ENCODE assay signal across 9 mouse cellular contexts in genomic region chr17:12793660-12794406, GRCm38 (mm10). TPM values are rescaled to one million over a fixed set of nuclear protein-coding genes. Genes with fewer than 3 reads are reported as not detected.
DNase-seq lines count a peak whose midpoint lies in the region; ATAC-seq lines count a peak whose summit lies in the region.
"Had no signal": no experiment of that assay in that cellular context is flagged by ENCODE, and none has a peak within 500 bp of the region (broad histone marks: within the 10 kb centered on the region; RNA-seq: fewer than 3 reads in every experiment).

No protein-coding gene starts in this region.

- H3K4me2 ChIP-seq in intestine, embryonic 15.5 days (replicated peaks), result no peak overlapping the region
- H3K4me2 ChIP-seq in liver, embryonic 13.5 days, result no peak overlapping the region
- H3K4me2 ChIP-seq in stomach, embryonic 16.5 days (ENCODE audit: low read depth, low read length), result no peak overlapping the region

- peaks cover 57% of the 10 kb centered on the region for H3K4me1 ChIP-seq in intestine, embryonic 15.5 days (replicated peaks)
- peaks cover 73% of the 10 kb centered on the region for H3K4me1 ChIP-seq in liver, embryonic 13.5 days (replicated peaks)
- peaks cover 59% of the 10 kb centered on the region for H3K4me1 ChIP-seq in stomach, embryonic 16.5 days (ENCODE audit: control insufficient read depth, insufficient read depth, low read length)

- no peak overlapping the region for H3K4me3 ChIP-seq in intestine, embryonic 15.5 days (replicated peaks)
- no peak overlapping the region for H3K4me3 ChIP-seq in liver, embryonic 13.5 days (replicated peaks)
- H3K4me3 ChIP-seq in stomach, embryonic 16.5 days (replicated peaks; ENCODE audit: low read length), result no peak overlapping the region

- peak; percentile 18; the same call in 1 of the 2 replicates for ATAC-seq in intestine, embryonic 15.5 days
- no peak for ATAC-seq in liver, embryonic 13.5 days (ENCODE audit: low read depth)
- peak; percentile 6; the same call in 1 of the 2 replicates for ATAC-seq in stomach, embryonic 16.5 days (ENCODE audit: insufficient read depth, low FRiP score)

- no peaks in the 10 kb centered on the region for H3K36me3 ChIP-seq in intestine, embryonic 15.5 days
- H3K36me3 ChIP-seq in liver, embryonic 13.5 days, result 0 out of 2 replicates have a peak, but pooled peaks cover under 1% of the 10 kb centered on the region
- 0 out of 2 replicates have a peak, but pooled peaks cover under 1% of the 10 kb centered on the region for H3K36me3 ChIP-seq in stomach, embryonic 16.5 days (ENCODE audit: control insufficient read depth, insufficient read depth, low read length)

- H3K27me3 ChIP-seq in intestine, embryonic 15.5 days (replicated peaks), result no peaks in the 10 kb centered on the region
- no peaks in the 10 kb centered on the region for H3K27me3 ChIP-seq in liver, embryonic 13.5 days
- no peaks in the 10 kb centered on the region for H3K27me3 ChIP-seq in stomach, embryonic 16.5 days (ENCODE audit: control insufficient read depth, insufficient read depth, low read length)

- H3K9ac ChIP-seq in intestine, embryonic 15.5 days, result no peak overlapping the region
- no peak overlapping the region for H3K9ac ChIP-seq in liver, embryonic 13.5 days
- peak overlapping the region; percentile 44; the same call in 1 of the 2 replicates for H3K9ac ChIP-seq in stomach, embryonic 16.5 days (ENCODE audit: low read length)

- no peaks in the 10 kb centered on the region for H3K9me3 ChIP-seq in intestine, embryonic 15.5 days
- H3K9me3 ChIP-seq in liver, embryonic 13.5 days (replicated peaks), result no peaks in the 10 kb centered on the region
- H3K9me3 ChIP-seq in stomach, embryonic 16.5 days (replicated peaks; ENCODE audit: control insufficient read depth, low read length), result no peaks in the 10 kb centered on the region
- H3K9me3 ChIP-seq: G1E had no signal

- DNase-seq in layer of hippocampus, adult 9-11 months, result peak; percentile 14
- no peak for DNase-seq in layer of hippocampus, postnatal 36 days
- DNase-seq in cerebellum, adult 18-20 months, result peak; percentile 56 to 57
- DNase-seq in gastrocnemius, postnatal 36 days, result peak; percentile 69 to 82
- no peak for DNase-seq in liver, embryonic 13.5 days
- no peak for DNase-seq in left cerebral cortex, adult 18-20 months (ENCODE audit: low spot score in 2 of 2)

- H3K27ac ChIP-seq in intestine, embryonic 15.5 days, result peak overlapping the region; percentile 73
- H3K27ac ChIP-seq in liver, embryonic 13.5 days, result peak overlapping the region; percentile 43; the same call in 1 of the 2 replicates
- peak overlapping the region; percentile 86 for H3K27ac ChIP-seq in stomach, embryonic 16.5 days (ENCODE audit: low read length)

- intact Hi-C loops in gastrocnemius, postnatal 36 days (cut with DNase I), result no loop called here

- 31% methylated on average over 8 of the region's 8 CpGs for WGBS in intestine, embryonic 15.5 days
- WGBS in liver, embryonic 13.5 days (ENCODE audit: insufficient replicate concordance), result 27% methylated on average over 8 of the region's 8 CpGs
- 26% methylated on average over 8 of the region's 8 CpGs for WGBS in stomach, embryonic 16.5 days

RNA-seq across cellular contexts. Expression of gene Igf2r, which starts 24.4 kb away (rescaled TPM):
- 10 to 100 TPM; 29.0 to 30.9 TPM for total RNA-seq in layer of hippocampus, postnatal 36 days (2021)
- 10 to 100 TPM; 41.0 to 42.8 TPM for total RNA-seq in gastrocnemius, postnatal 36 days (2021)
- 37.5 and 38.9 TPM in 2 replicates for polyA plus RNA-seq in intestine, embryonic 15.5 days (2015; fragmentation: Nextera tagmentation; extraction: Ambion mirVana)
- polyA plus RNA-seq in liver, embryonic 13.5 days (2015; fragmentation: Nextera tagmentation; extraction: Ambion mirVana), result 13.8 and 17.4 TPM in 2 replicates
- 38.6 and 39.3 TPM in 2 replicates for polyA plus RNA-seq in stomach, embryonic 16.5 days (2015; fragmentation: Nextera tagmentation; extraction: Ambion mirVana)
- total RNA-seq in left cerebral cortex, adult 18-20 months (2021), result 10 to 100 TPM; 26.9 to 27.0 TPM

Comparison
In these comparisons a context has a peak if more than half of its experiments do, and no peak if none do; other contexts are left out.
1. DNase-seq: peak in layer of hippocampus, adult 9-11 months (single experiment), cerebellum, adult 18-20 months (2 of 2) and gastrocnemius, postnatal 36 days (2 of 2); none in layer of hippocampus, postnatal 36 days (0 of 2), liver, embryonic 13.5 days (single experiment) and left cerebral cortex, adult 18-20 months (0 of 2).
2. Peak in every context shown above with its lines, with median percentiles within 50 percentile points of each other: H3K27ac ChIP-seq.